Mouse (Mus musculus): ENCODE data around the gene 4930467E23Rik.
"Not testable (repeated sequence)": the region's sequence is repeated elsewhere in the genome, so short reads cannot be mapped to it uniquely, and the experiment has no call there.

DNA sequence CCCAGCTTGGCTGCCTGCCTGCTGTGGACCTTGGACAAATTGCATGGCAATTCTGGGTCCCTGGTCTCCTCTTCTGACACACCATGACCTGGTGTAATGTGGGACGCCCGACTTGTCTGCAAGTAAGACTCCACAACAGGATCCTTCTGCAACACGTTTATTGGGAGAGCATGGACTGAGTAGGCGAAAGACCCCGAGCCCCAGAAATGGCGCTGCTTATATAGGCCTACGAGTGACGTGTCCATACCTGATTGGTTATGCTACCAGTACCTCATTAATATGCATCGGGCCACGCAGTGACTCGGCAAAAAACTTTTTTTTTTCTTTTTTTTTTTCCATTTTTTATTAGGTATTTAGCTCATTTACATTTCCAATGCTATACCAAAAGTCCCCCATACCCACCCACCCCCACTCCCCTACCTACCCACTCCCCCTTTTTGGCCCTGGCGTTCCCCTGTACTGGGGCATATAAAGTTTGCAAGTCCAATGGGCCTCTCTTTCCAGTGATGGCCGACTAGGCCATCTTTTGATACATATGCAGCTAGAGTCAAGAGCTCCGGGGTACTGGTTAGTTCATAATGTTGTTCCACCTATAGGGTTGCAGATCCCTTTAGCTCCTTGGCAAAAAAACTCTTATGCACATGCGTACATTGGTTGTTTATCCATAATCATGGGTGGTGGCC, 21.5 kb upstream of the 4930467E23Rik start:
- not testable (repeated sequence) for TF ChIP-seq CTCF (conservative IDR thresholded peaks at IDR 0.05 in 1 of 2, IDR thresholded peaks at IDR 0.05 in 1 of 2; ENCODE audit: low read depth in 2 of 2, low read length in 2 of 2); EP300 (IDR thresholded peaks at IDR 0.05; ENCODE audit: low read length); USF1 (IDR thresholded peaks at IDR 0.05; ENCODE audit: low read depth, low read length)
